12 mouse cellular contexts compared by ENCODE assay signal in genomic region chr19:24393920-24394319, GRCm38 (mm10).
"Had no signal": no experiment of that assay in that cellular context is flagged by ENCODE, and none has a peak within 500 bp of the region (broad histone marks: within the 10 kb centered on the region; RNA-seq: fewer than 3 reads in every experiment).

No protein-coding gene starts in this region.

- H3K27me3 ChIP-seq: kidney, embryonic 15.5 days; limb, embryonic 15.5 days; liver, embryonic 12.5 days; midbrain, embryonic 12.5 days had no signal

- ATAC-seq: liver, embryonic 12.5 days; midbrain, embryonic 16.5 days had no signal

- H3K9me3 ChIP-seq: kidney, embryonic 15.5 days; limb, embryonic 15.5 days; liver, embryonic 12.5 days; midbrain, embryonic 12.5 days had no signal

- H3K27ac ChIP-seq: kidney, embryonic 15.5 days; limb, embryonic 15.5 days; liver, embryonic 12.5 days; midbrain, embryonic 12.5 days had no signal

- H3K9ac ChIP-seq: kidney, embryonic 15.5 days; limb, embryonic 15.5 days; liver, embryonic 12.5 days; lung, embryonic 14.5 days; midbrain, embryonic 12.5 days had no signal

- DNase-seq: kidney, postnatal 14 days; layer of hippocampus, postnatal 36 days; lung, embryonic 14.5 days; lung, postnatal 10 days; right cerebral cortex, postnatal 25 days; thymus, adult 18-20 months; thymus, postnatal 14 days had no signal

- H3K36me3 ChIP-seq: kidney, embryonic 15.5 days; limb, embryonic 15.5 days; midbrain, embryonic 12.5 days had no signal

- H3K4me2 ChIP-seq: kidney, embryonic 15.5 days; limb, embryonic 15.5 days; liver, embryonic 12.5 days; lung, embryonic 14.5 days; midbrain, embryonic 12.5 days had no signal

- H3K4me3 ChIP-seq: kidney, embryonic 15.5 days; limb, embryonic 15.5 days; liver, embryonic 12.5 days; midbrain, embryonic 12.5 days had no signal

- H3K4me1 ChIP-seq: limb, embryonic 15.5 days; liver, embryonic 12.5 days; midbrain, embryonic 12.5 days had no signal
